In the genomic region with DNA sequence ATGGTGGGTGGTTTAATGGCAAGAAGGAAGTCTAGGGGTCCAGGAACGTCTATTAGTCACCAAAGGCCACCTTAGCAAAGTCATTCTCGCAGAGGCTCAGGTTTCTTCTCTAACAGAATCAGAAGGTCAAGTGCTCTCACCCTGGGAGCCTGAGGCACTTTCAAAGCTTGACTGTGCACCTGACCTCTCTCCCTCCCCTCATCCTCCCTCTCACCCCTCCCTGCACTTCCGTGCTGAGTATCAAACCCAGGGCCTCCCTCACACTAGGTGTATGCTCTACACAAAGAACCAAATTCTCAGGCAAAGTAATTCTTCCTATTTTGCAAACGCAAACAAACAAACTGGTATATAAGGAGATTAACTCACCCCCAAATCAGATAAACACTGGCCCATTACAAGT, we compare ENCODE assay signal across 22 mouse cellular contexts. TPM values are rescaled to one million over a fixed set of nuclear protein-coding genes. Genes with fewer than 3 reads are reported as not detected.
A peak's percentile ranks its signal among the peaks of the same experiment; 100 is the strongest.
DNase-seq lines count a peak whose midpoint lies in the region; ATAC-seq and TF ChIP-seq lines count a peak whose summit lies in the region.
"Had no signal": no experiment of that assay in that cellular context is flagged by ENCODE, and none has a peak within 500 bp of the region (broad histone marks: within the 10 kb centered on the region; RNA-seq: fewer than 3 reads in every experiment).

No protein-coding gene starts in this region.

- no peaks in the 10 kb centered on the region for H3K36me3 ChIP-seq in hindbrain, embryonic 11.5 days (ENCODE audit: control insufficient read depth, insufficient read depth, low read length)
- no peaks in the 10 kb centered on the region for H3K36me3 ChIP-seq in hindbrain, postnatal 0 days (ENCODE audit: insufficient read depth, low read length)
- no peaks in the 10 kb centered on the region for H3K36me3 ChIP-seq in liver, postnatal 0 days (replicated peaks; ENCODE audit: insufficient read depth, low read length)
- H3K36me3 ChIP-seq in liver, embryonic 11.5 days (ENCODE audit: control insufficient read depth, insufficient read depth, low read length): no peaks in the 10 kb centered on the region
- H3K36me3 ChIP-seq: embryonic facial prominence, embryonic 12.5 days; heart, embryonic 10.5 days; hindbrain, embryonic 10.5 days; midbrain, embryonic 13.5 days had no signal

- no peak for TF ChIP-seq CTCF in hindbrain, postnatal 0 days (IDR thresholded peaks at IDR 0.05; ENCODE audit: low read depth)
- TF ChIP-seq CTCF in liver, postnatal 0 days (IDR thresholded peaks at IDR 0.05; ENCODE audit: low read depth): no peak

- peaks cover 36% of the 10 kb centered on the region for H3K27me3 ChIP-seq in hindbrain, embryonic 11.5 days (ENCODE audit: control insufficient read depth, insufficient read depth, low read length)
- peaks cover 30% of the 10 kb centered on the region for H3K27me3 ChIP-seq in hindbrain, postnatal 0 days (ENCODE audit: insufficient read depth, low read length)
- peaks cover 18% of the 10 kb centered on the region for H3K27me3 ChIP-seq in liver, postnatal 0 days (ENCODE audit: insufficient read depth, low read length)
- peaks cover 50% of the 10 kb centered on the region for H3K27me3 ChIP-seq in liver, embryonic 11.5 days (replicated peaks; ENCODE audit: control insufficient read depth, insufficient read depth, low read length)

- 4% methylated on average over 4 of the region's 4 CpGs for WGBS in hindbrain, embryonic 11.5 days
- 16% methylated on average over 4 of the region's 4 CpGs for WGBS in hindbrain, postnatal 0 days
- 22% methylated on average over 4 of the region's 4 CpGs for WGBS in liver, postnatal 0 days (ENCODE audit: insufficient replicate concordance)
- WGBS in liver, embryonic 11.5 days: 13% methylated on average over 4 of the region's 4 CpGs

- ATAC-seq in hindbrain, embryonic 11.5 days (ENCODE audit: low FRiP score): no peak
- ATAC-seq in hindbrain, postnatal 0 days: no peak
- ATAC-seq in liver, postnatal 0 days: no peak
- no peak for ATAC-seq in liver, embryonic 11.5 days (replicated peaks; ENCODE audit: low FRiP score)

- no peaks in the 10 kb centered on the region for H3K9me3 ChIP-seq in hindbrain, embryonic 11.5 days (ENCODE audit: control insufficient read depth, low read length)
- no peaks in the 10 kb centered on the region for H3K9me3 ChIP-seq in hindbrain, postnatal 0 days (ENCODE audit: low read length)
- no peaks in the 10 kb centered on the region for H3K9me3 ChIP-seq in liver, postnatal 0 days (ENCODE audit: low read length)
- H3K9me3 ChIP-seq in liver, embryonic 11.5 days (ENCODE audit: control insufficient read depth, low read length): no peaks in the 10 kb centered on the region
- H3K9me3 ChIP-seq: embryonic facial prominence, embryonic 12.5 days; forebrain, embryonic 13.5 days; heart, embryonic 10.5 days; hindbrain, embryonic 10.5 days; midbrain, embryonic 13.5 days had no signal

- no peak overlapping the region for H3K27ac ChIP-seq in hindbrain, embryonic 11.5 days (ENCODE audit: low read depth, low read length)
- no peak overlapping the region for H3K27ac ChIP-seq in hindbrain, postnatal 0 days
- no peak overlapping the region for H3K27ac ChIP-seq in liver, postnatal 0 days (ENCODE audit: low read depth)
- no peak overlapping the region for H3K27ac ChIP-seq in liver, embryonic 11.5 days (ENCODE audit: low read depth, low read length)
- H3K27ac ChIP-seq in brown adipose tissue, adult 24 weeks (replicated peaks; ENCODE audit: low read depth, low read length): peak overlapping the region; percentile 54; the same call in 1 of the 2 replicates
- H3K27ac ChIP-seq: embryonic facial prominence, embryonic 12.5 days; forebrain, embryonic 13.5 days; heart, embryonic 10.5 days; hindbrain, embryonic 10.5 days; macrophage; midbrain, embryonic 13.5 days had no signal

- H3K4me1 ChIP-seq in hindbrain, embryonic 11.5 days (replicated peaks; ENCODE audit: control insufficient read depth, insufficient read depth, low read length): no peaks in the 10 kb centered on the region
- no peaks in the 10 kb centered on the region; the same call in 1 of the 2 replicates for H3K4me1 ChIP-seq in hindbrain, postnatal 0 days (ENCODE audit: insufficient read depth, low read length)
- peaks cover 3% of the 10 kb centered on the region; the same call in 1 of the 2 replicates for H3K4me1 ChIP-seq in liver, postnatal 0 days (ENCODE audit: insufficient read depth)
- H3K4me1 ChIP-seq in liver, embryonic 11.5 days (replicated peaks; ENCODE audit: control insufficient read depth, insufficient read depth, low read length): no peaks in the 10 kb centered on the region
- 0 out of 2 replicates have a peak, but pooled peaks cover 2% of the 10 kb centered on the region for H3K4me1 ChIP-seq in brown adipose tissue, adult 24 weeks (ENCODE audit: control insufficient read depth, insufficient read depth, insufficient read length, low read length)

- peak; percentile 4 for DNase-seq in hindbrain, embryonic 11.5 days (ENCODE audit: low spot score)
- no peak for DNase-seq in hindbrain, postnatal 0 days (ENCODE audit: low spot score)
- no peak for DNase-seq in liver, postnatal 0 days
- DNase-seq in liver, embryonic 11.5 days (ENCODE audit: low spot score): no peak
- peak; percentile 15 for DNase-seq in 416B (ENCODE audit: low read depth)
- no peak for DNase-seq in frontal cortex, postnatal 36 days (ENCODE audit: low spot score in 2 of 2)
- DNase-seq in heart, adult 9 months (ENCODE audit: low spot score in 2 of 2): no peak
- DNase-seq: cerebellum, adult 11 months; gastrocnemius, postnatal 25 days had no signal

- no peak overlapping the region for H3K9ac ChIP-seq in hindbrain, embryonic 11.5 days (ENCODE audit: low read depth, low read length)
- no peak overlapping the region for H3K9ac ChIP-seq in hindbrain, postnatal 0 days (replicated peaks; ENCODE audit: low read length)
- no peak overlapping the region for H3K9ac ChIP-seq in liver, postnatal 0 days (replicated peaks)
- H3K9ac ChIP-seq in liver, embryonic 11.5 days (ENCODE audit: low read depth, low read length): no peak overlapping the region
- H3K9ac ChIP-seq: embryonic facial prominence, embryonic 12.5 days; forebrain, embryonic 13.5 days; midbrain, embryonic 13.5 days had no signal

- H3K4me2 ChIP-seq in hindbrain, embryonic 11.5 days (replicated peaks; ENCODE audit: low read depth, low read length): no peak overlapping the region
- no peak overlapping the region for H3K4me2 ChIP-seq in hindbrain, postnatal 0 days (ENCODE audit: low read depth, low read length)
- H3K4me2 ChIP-seq in liver, postnatal 0 days (ENCODE audit: low read depth, low read length): peak overlapping the region; percentile 62
- no peak overlapping the region for H3K4me2 ChIP-seq in liver, embryonic 11.5 days

- no peak for TF ChIP-seq EP300 in liver, postnatal 0 days (IDR thresholded peaks at IDR 0.05; ENCODE audit: low read depth)

- no peak overlapping the region for H3K4me3 ChIP-seq in hindbrain, embryonic 11.5 days (ENCODE audit: low read depth, low read length)
- H3K4me3 ChIP-seq in hindbrain, postnatal 0 days (ENCODE audit: low read length): no peak overlapping the region
- no peak overlapping the region for H3K4me3 ChIP-seq in liver, postnatal 0 days (ENCODE audit: low read depth, low read length)
- H3K4me3 ChIP-seq in liver, embryonic 11.5 days (ENCODE audit: low read depth, low read length): no peak overlapping the region
- 0 out of 2 replicates have a peak overlapping the region, but pooled peaks have one; percentile 12 for H3K4me3 ChIP-seq in brown adipose tissue, adult 24 weeks (ENCODE audit: insufficient read depth, low read depth, low read length)
- H3K4me3 ChIP-seq: erythroblast, embryonic 14.5 days had no signal

RNA-seq across cellular contexts. Expression of a gene that starts 0.6 kb away (rescaled TPM):
- not detected in 2 replicates for polyA plus RNA-seq in hindbrain, embryonic 11.5 days (2014; fragmentation: Nextera tagmentation; extraction: Ambion mirVana)
- total RNA-seq in hindbrain, postnatal 0 days (2014; rRNA removed): 0.11 TPM in 1 of 2 replicates, not detected in the other
- 0.24 and 0.29 TPM in 2 replicates for polyA plus RNA-seq in hindbrain, postnatal 0 days (2015; fragmentation: Nextera tagmentation; extraction: Ambion mirVana)
- polyA plus RNA-seq in liver, postnatal 0 days (2015; fragmentation: Nextera tagmentation; extraction: Ambion mirVana): 4.3 and 8.8 TPM in 2 replicates
- polyA plus RNA-seq in liver, embryonic 11.5 days (2014; fragmentation: Nextera tagmentation; extraction: Ambion mirVana): 1.1 TPM in 2 replicates
- 13.8 and 36.9 TPM in 2 replicates for polyA plus RNA-seq in brown adipose tissue, adult 24 weeks (2012; ENCODE audit: insufficient read depth, insufficient read length, missing spikeins)
- total RNA-seq: left cerebral cortex, adult 18-20 months; left cerebral cortex, postnatal 36 days had no signal
- polyA plus RNA-seq: embryonic facial prominence, embryonic 12.5 days; erythroblast, embryonic 14.5 days; forebrain, embryonic 13.5 days; heart, postnatal 0 days; macrophage; midbrain, embryonic 13.5 days had no signal

RNA-seq across cellular contexts. Expression of a gene that starts 28.9 kb away (rescaled TPM):
- polyA plus RNA-seq in hindbrain, embryonic 11.5 days (2014; fragmentation: Nextera tagmentation; extraction: Ambion mirVana): 1.1 and 2.0 TPM in 2 replicates
- total RNA-seq in hindbrain, postnatal 0 days (2014; rRNA removed): 2.0 and 5.1 TPM in 2 replicates
- 20.3 and 21.3 TPM in 2 replicates for polyA plus RNA-seq in hindbrain, postnatal 0 days (2015; fragmentation: Nextera tagmentation; extraction: Ambion mirVana)
- 7,568 and 8,084 TPM in 2 replicates for polyA plus RNA-seq in liver, postnatal 0 days (2015; fragmentation: Nextera tagmentation; extraction: Ambion mirVana)
- polyA plus RNA-seq in liver, embryonic 11.5 days (2014; fragmentation: Nextera tagmentation; extraction: Ambion mirVana): 1,416 and 1,448 TPM in 2 replicates
- polyA plus RNA-seq in brown adipose tissue, adult 24 weeks (2012; ENCODE audit: insufficient read depth, insufficient read length, missing spikeins): 193 and 359 TPM in 2 replicates
- polyA plus RNA-seq: macrophage had no signal

RNA-seq across cellular contexts. Expression of a gene that starts 36.4 kb away (rescaled TPM):
- 0.24 TPM in 1 of 2 replicates, not detected in the other for polyA plus RNA-seq in hindbrain, embryonic 11.5 days (2014; fragmentation: Nextera tagmentation; extraction: Ambion mirVana)
- not detected in 2 replicates for total RNA-seq in hindbrain, postnatal 0 days (2014; rRNA removed)
- 0.46 and 0.48 TPM in 2 replicates for polyA plus RNA-seq in hindbrain, postnatal 0 days (2015; fragmentation: Nextera tagmentation; extraction: Ambion mirVana)
- 24.7 and 28.2 TPM in 2 replicates for polyA plus RNA-seq in liver, postnatal 0 days (2015; fragmentation: Nextera tagmentation; extraction: Ambion mirVana)
- polyA plus RNA-seq in liver, embryonic 11.5 days (2014; fragmentation: Nextera tagmentation; extraction: Ambion mirVana): 2.4 and 4.0 TPM in 2 replicates
- not detected in 2 replicates for polyA plus RNA-seq in brown adipose tissue, adult 24 weeks (2012; ENCODE audit: insufficient read depth, insufficient read length, missing spikeins)
- total RNA-seq: gastrocnemius, postnatal 25 days had no signal
- polyA plus RNA-seq: embryonic facial prominence, embryonic 12.5 days; erythroblast, embryonic 14.5 days; forebrain, embryonic 13.5 days; heart, postnatal 0 days; hindbrain, embryonic 10.5 days; macrophage; neural tube, embryonic 14.5 days; small intestine, adult 2 months had no signal

RNA-seq across cellular contexts. Expression of a gene that starts 41.4 kb away (rescaled TPM):
- polyA plus RNA-seq in hindbrain, embryonic 11.5 days (2014; fragmentation: Nextera tagmentation; extraction: Ambion mirVana): 44.1 and 46.9 TPM in 2 replicates
- 2.3 and 6.6 TPM in 2 replicates for total RNA-seq in hindbrain, postnatal 0 days (2014; rRNA removed)
- 2.5 and 3.8 TPM in 2 replicates for polyA plus RNA-seq in hindbrain, postnatal 0 days (2015; fragmentation: Nextera tagmentation; extraction: Ambion mirVana)
- 3.0 and 3.3 TPM in 2 replicates for polyA plus RNA-seq in liver, postnatal 0 days (2015; fragmentation: Nextera tagmentation; extraction: Ambion mirVana)
- 16.0 and 16.7 TPM in 2 replicates for polyA plus RNA-seq in liver, embryonic 11.5 days (2014; fragmentation: Nextera tagmentation; extraction: Ambion mirVana)
- polyA plus RNA-seq in brown adipose tissue, adult 24 weeks (2012; ENCODE audit: insufficient read depth, insufficient read length, missing spikeins): not detected in 2 replicates
- total RNA-seq: left cerebral cortex, adult 18-20 months had no signal
- polyA plus RNA-seq: erythroblast, embryonic 14.5 days had no signal

RNA-seq across cellular contexts. Expression of a gene that starts 52.9 kb away (rescaled TPM):
- polyA plus RNA-seq in hindbrain, embryonic 11.5 days (2014; fragmentation: Nextera tagmentation; extraction: Ambion mirVana): 3.4 and 5.3 TPM in 2 replicates
- 3.7 and 4.2 TPM in 2 replicates for total RNA-seq in hindbrain, postnatal 0 days (2014; rRNA removed)
- polyA plus RNA-seq in hindbrain, postnatal 0 days (2015; fragmentation: Nextera tagmentation; extraction: Ambion mirVana): 1.4 and 2.6 TPM in 2 replicates
- polyA plus RNA-seq in liver, postnatal 0 days (2015; fragmentation: Nextera tagmentation; extraction: Ambion mirVana): 1.6 and 1.7 TPM in 2 replicates
- 3.0 and 4.4 TPM in 2 replicates for polyA plus RNA-seq in liver, embryonic 11.5 days (2014; fragmentation: Nextera tagmentation; extraction: Ambion mirVana)
- polyA plus RNA-seq in brown adipose tissue, adult 24 weeks (2012; ENCODE audit: insufficient read depth, insufficient read length, missing spikeins): 4.4 and 5.5 TPM in 2 replicates
- polyA plus RNA-seq: erythroblast, embryonic 14.5 days had no signal

Comparison
In these comparisons a context has a peak if more than half of its experiments do, and no peak if none do; other contexts are left out.
1. DNase-seq: peak in hindbrain, embryonic 11.5 days (single experiment) and 416B (single experiment); none in hindbrain, postnatal 0 days (single experiment), liver, postnatal 0 days (single experiment), liver, embryonic 11.5 days (single experiment), frontal cortex, postnatal 36 days (0 of 2) and heart, adult 9 months (0 of 2).